Mouse (Mus musculus): ENCODE data around the gene Rer1.

GRCm38 (mm10) chr4:155122444-155123040 lies 36.4 kb upstream of the Rer1 start:
- TF ChIP-seq CHD2 (IDR thresholded peaks at IDR 0.05; ENCODE audit: low read depth, low read length): no peak
- TF ChIP-seq ZC3H11A (IDR thresholded peaks at IDR 0.05; ENCODE audit: borderline replicate concordance, low read depth, low read length): no peak
- TF ChIP-seq HCFC1 (IDR thresholded peaks at IDR 0.05; ENCODE audit: borderline replicate concordance, insufficient read depth, low read length): no peak

Data from ES-E14 (cell line).